Mouse (Mus musculus) G1E (cell line): ENCODE results near the gene Tti1. TPM values are rescaled to one million over a fixed set of nuclear protein-coding genes. Genes with fewer than 3 reads are reported as not detected.

Experiments used
- ATAC-seq: 2 replicates; pipeline ENCODE4 v1.8.0; 2016; ENCODE audit warnings: mild to moderate bottlenecking; ENCODE audit not compliant: insufficient number of reproducible peaks, poor library complexity, low FRiP score, severe bottlenecking; ENCODE audit errors: extremely low read depth
- DNase-seq: peaks from one replicate; pipeline ENCODE4 v3.0.0; 2012; ENCODE audit warnings: low spot score
- H3K27me3 ChIP-seq: 2 replicates; pipeline ENCODE4 v1.6.1; 2012; ENCODE audit warnings: mild to moderate bottlenecking, low read length, inconsistent platforms; ENCODE audit not compliant: insufficient read depth
- H3K36me3 ChIP-seq: replicated peaks from 2 replicates; pipeline ENCODE3; 2012; ENCODE audit warnings: mild to moderate bottlenecking, inconsistent platforms
- H3K4me1 ChIP-seq: 2 replicates; pipeline ENCODE4 v1.6.1; 2012; ENCODE audit warnings: low read depth, low read length, inconsistent platforms, mixed read lengths; ENCODE audit not compliant: insufficient read depth
- H3K4me3 ChIP-seq: 2 replicates; pipeline ENCODE4 v1.5.1; 2012; ENCODE audit warnings: low read depth, mild to moderate bottlenecking, inconsistent platforms, low read length, moderate library complexity, mixed read lengths
- H3K9me3 ChIP-seq: replicated peaks from 2 replicates; pipeline ENCODE4 v1.6.1; 2012; ENCODE audit warnings: inconsistent platforms
- CTCF ChIP-seq: IDR thresholded peaks from 2 replicates; pipeline ENCODE4 v1.5.1; 2012; ENCODE audit warnings: low read depth, low read length, inconsistent platforms, mixed read lengths
- GATA1 ChIP-seq: IDR thresholded peaks from 2 replicates; pipeline ENCODE4 v1.6.1; 2012; ENCODE audit warnings: borderline replicate concordance, low read length, inconsistent platforms, mixed read lengths
- GATA2 ChIP-seq: IDR thresholded peaks from 2 replicates; pipeline ENCODE4 v1.6.1; 2012; ENCODE audit warnings: low read depth, low read length, inconsistent platforms, borderline replicate concordance
- POLR2AphosphoS5 ChIP-seq: IDR thresholded peaks from 2 replicates; pipeline ENCODE4 v1.6.1; 2012; ENCODE audit warnings: low read depth, low read length, inconsistent platforms; ENCODE audit not compliant: insufficient replicate concordance
- TAL1 ChIP-seq: conservative IDR thresholded peaks from 2 replicates; pipeline ENCODE4 v1.6.1; 2012; ENCODE audit warnings: low read depth, low read length, inconsistent platforms, mixed read lengths
- polyA plus RNA-seq: library from polyadenylated mRNA; stranded (reverse); fragments of >175 nt; gene quantifications from 2 replicates; pipeline ENCODE4 v1.2.3, GENCODE M21; 2012
- total RNA-seq, 2 experiments: library from RNA; stranded (forward) in 1 of 2; stranded (reverse) in 1 of 2; fragments of 200-1000 nt in 1 of 2; fragments of >200 nt in 1 of 2; fragmentation: Nextera tagmentation in 1 of 2; gene quantifications; 2 replicates each; pipeline ENCODE4 v1.2.3; 2014 to 2017

The Tti1 gene
- total and polyA plus RNA-seq, 3 experiments: 9.4 to 39.7 (median 24.7) TPM

DNA sequence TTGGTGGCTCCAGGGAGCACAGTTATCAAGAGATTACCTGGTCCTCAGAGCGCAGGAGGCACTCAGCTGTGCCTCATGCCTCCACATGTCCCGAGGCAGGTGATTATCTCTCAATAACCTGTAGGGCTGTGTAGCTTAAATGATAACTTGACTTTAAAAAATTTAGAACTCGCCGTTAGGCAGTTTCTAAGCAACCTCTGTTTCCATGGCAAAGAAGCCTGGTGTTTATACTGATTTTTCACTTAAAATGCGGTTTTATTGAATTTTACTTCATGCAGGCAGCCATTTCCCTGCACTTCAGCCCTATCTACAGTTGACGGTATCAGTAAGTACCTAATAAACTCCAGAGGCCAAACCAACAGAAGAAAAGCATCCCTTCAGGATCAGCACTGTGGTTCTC, 42.0 kb downstream of the Tti1 start:
- TF ChIP-seq CTCF (no peak), GATA1 (no peak), POLR2AphosphoS5 (no peak), GATA2 (no peak), TAL1 (no peak)
- DNase-seq: no peak
- no peak overlapping the region for H3K4me3 ChIP-seq
- peaks cover 3% of the 10 kb centered on the region; the same call in 1 of the 2 replicates for H3K4me1 ChIP-seq
- peaks cover 95% of the 10 kb centered on the region for H3K36me3 ChIP-seq
- no peak for ATAC-seq
- H3K9me3 ChIP-seq: no peaks in the 10 kb centered on the region
- no peaks in the 10 kb centered on the region for H3K27me3 ChIP-seq

DNA sequence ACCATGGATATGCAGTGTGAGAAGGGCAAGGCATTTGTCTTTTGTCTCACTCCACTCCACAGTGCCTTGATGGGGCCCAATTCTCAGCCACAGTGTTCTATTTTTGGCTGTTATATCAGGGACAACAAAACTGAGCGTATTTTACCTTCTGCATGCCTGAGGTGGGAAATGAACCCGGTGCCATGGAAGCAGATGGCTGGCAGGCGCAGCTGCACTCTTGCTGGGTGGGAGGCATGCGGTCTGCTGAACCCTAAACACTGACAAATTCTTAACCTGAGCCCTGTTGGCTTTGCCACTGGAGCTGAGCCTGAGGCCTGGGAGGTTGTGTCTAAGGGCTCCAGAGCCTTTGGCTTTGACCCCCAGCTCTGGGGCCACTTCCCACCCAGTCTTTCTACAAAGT, 42.6 kb downstream of the Tti1 start:
- TF ChIP-seq TAL1 (no peak), GATA1 (no peak), POLR2AphosphoS5 (no peak), GATA2 (no peak)
- Histone ChIP-seq H3K4me1 (peaks cover 3% of the 10 kb centered on the region; the same call in 1 of the 2 replicates), H3K36me3 (peaks cover 95% of the 10 kb centered on the region), H3K27me3 (no peaks in the 10 kb centered on the region), H3K4me3 (no peak overlapping the region), H3K9me3 (no peaks in the 10 kb centered on the region)
- ATAC-seq (no peak), DNase-seq (no peak)

GRCm38 (mm10) chr2:157983276-157983675, 45.0 kb downstream of the Tti1 start:
- Histone ChIP-seq H3K4me3 (no peak overlapping the region), H3K9me3 (no peaks in the 10 kb centered on the region), H3K4me1 (peaks cover 2% of the 10 kb centered on the region; the same call in 1 of the 2 replicates), H3K36me3 (peaks cover 85% of the 10 kb centered on the region), H3K27me3 (no peaks in the 10 kb centered on the region)
- no peak for TF ChIP-seq TAL1
- TF ChIP-seq GATA1: no peak
- no peak for TF ChIP-seq GATA2
- no peak for DNase-seq
- no peak for ATAC-seq

GRCm38 (mm10) chr2:157982727-157983126, 45.5 kb downstream of the Tti1 start:
- Histone ChIP-seq H3K9me3 (no peaks in the 10 kb centered on the region), H3K36me3 (peaks cover 80% of the 10 kb centered on the region), H3K4me3 (no peak overlapping the region), H3K4me1 (no peaks in the 10 kb centered on the region), H3K27me3 (no peaks in the 10 kb centered on the region)
- ATAC-seq (no peak), DNase-seq (no peak)
- TF ChIP-seq GATA1 (no peak), TAL1 (no peak), CTCF (no peak), POLR2AphosphoS5 (no peak), GATA2 (no peak)

GRCm38 (mm10) chr2:157979241-157979640, 49.0 kb downstream of the Tti1 start:
- no peaks in the 10 kb centered on the region for H3K4me1 ChIP-seq
- no peak overlapping the region for H3K4me3 ChIP-seq
- no peaks in the 10 kb centered on the region for H3K27me3 ChIP-seq
- H3K9me3 ChIP-seq: no peaks in the 10 kb centered on the region
- no peak for ATAC-seq
- no peak for DNase-seq
- H3K36me3 ChIP-seq: peaks cover 47% of the 10 kb centered on the region
- no peak for TF ChIP-seq POLR2AphosphoS5
- no peak for TF ChIP-seq GATA2
- TF ChIP-seq GATA1: no peak
- no peak for TF ChIP-seq CTCF
- no peak for TF ChIP-seq TAL1

GRCm38 (mm10) chr2:157975595-157975994, 52.6 kb downstream of the Tti1 start:
- H3K27me3 ChIP-seq: no peaks in the 10 kb centered on the region
- peaks cover 13% of the 10 kb centered on the region for H3K36me3 ChIP-seq
- no peaks in the 10 kb centered on the region for H3K9me3 ChIP-seq
- no peaks in the 10 kb centered on the region for H3K4me1 ChIP-seq
- TF ChIP-seq GATA1 (no peak), TAL1 (no peak), CTCF (no peak)
- H3K4me3 ChIP-seq: no peak overlapping the region
- ATAC-seq: no peak
- DNase-seq: no peak
